Mouse (Mus musculus) heart, postnatal 10 days (tissue): Measurements from ENCODE around the gene Tbx1. TPM values are rescaled to one million over a fixed set of nuclear protein-coding genes. Genes with fewer than 3 reads are reported as not detected.

ENCODE experiments used
- DNase-seq, 2 experiments: peaks; one replicate each; pipeline ENCODE4 v3.0.0; 2021
- intact Hi-C: fragments of 180-260 bp; cut with DNase I; formaldehyde crosslinking; loops from one replicate; pipeline ENCODE4 v1.15.1; 2025
- total RNA-seq, 2 experiments: library from RNA; stranded (reverse); gene quantifications; 2 replicates each; pipeline ENCODE4 v1.2.3; 2021

Tbx1 gene
- 1 to 10 TPM in 1 of 2 experiments, under 1 TPM in 1; 0.57 to 1.1 TPM for total RNA-seq

DNA sequence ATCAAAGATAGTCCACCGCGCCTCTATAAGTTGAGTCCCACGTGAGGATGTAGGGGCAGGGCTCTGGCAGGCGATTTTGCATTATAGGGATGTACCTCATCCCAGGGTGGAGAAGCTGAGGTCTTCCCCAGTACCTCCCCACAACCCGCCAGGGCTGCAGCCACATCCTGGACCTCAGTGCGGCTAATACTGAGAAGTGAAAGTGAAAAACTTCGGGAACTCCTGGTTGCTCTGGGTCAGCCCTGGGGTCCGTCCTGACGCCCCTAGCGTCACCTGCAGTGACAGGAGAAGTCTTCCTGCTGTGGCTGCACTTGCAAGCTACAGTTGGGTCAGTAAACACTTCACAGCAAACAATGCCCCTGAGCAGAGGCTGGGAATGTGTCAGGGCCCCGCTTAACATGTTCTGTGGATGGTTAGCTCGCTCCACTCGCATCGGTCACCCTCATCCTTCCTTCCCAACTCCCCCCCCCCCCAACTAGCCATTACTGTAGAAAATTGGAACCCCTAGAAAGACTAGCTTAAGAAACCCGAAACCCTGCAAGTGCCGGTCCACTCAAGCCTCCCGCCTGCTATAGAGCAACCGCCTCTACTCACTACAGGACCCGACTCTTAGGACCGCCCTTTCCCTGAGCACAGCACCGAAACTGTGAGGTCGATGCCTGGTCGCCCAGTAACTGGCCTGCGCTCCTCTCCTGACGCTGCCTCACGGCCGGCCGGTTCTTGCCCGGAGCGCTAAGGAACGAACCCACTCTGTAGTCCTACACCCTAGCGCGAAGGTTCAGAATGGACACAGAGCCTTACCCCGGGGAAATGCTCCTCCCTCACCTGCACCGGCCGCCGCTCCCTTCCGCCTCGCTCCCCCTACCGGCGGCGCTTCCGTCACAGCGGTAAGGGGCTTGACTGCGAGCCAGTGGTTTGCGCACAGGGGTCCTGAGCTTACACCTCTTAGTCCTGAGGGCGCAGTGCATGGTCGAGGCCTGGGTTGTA is at the start of gene Tbx1:
Tbx1 (minus strand) TSS at position 868 of the 987 bp plus-strand sequence.
- intact Hi-C loops: no loop called here

DNA sequence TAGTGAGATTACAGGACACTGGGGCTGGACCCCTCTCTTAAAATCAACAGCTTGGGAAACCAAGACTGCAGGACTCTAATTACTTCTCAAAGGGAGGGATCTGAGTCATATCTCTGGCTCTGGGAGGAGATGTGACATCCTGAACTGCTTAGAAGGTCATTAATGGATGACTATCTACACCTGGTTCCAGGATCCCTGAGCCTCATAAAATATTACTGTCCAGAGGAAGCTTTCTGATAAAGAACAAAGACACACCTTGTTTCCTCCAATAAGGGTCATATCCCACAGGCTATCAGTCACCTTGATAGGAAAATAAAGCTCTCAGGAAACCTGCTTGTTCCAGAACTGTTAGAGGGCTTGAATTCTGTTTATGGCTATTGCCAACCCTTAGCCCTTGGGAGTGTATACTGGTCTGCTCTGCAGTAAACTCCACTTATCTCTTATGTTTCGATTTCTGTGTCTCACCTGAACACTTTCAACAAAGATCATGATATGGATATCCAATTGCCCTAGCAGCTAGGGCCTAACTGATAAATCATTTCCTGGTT is 49.0 kb upstream of the Tbx1 start:
- intact Hi-C loops: no loop called here
- DNase-seq: no peak

More for the DNA sequence above, at the start of gene Tbx1:
- no peak for DNase-seq

DNA sequence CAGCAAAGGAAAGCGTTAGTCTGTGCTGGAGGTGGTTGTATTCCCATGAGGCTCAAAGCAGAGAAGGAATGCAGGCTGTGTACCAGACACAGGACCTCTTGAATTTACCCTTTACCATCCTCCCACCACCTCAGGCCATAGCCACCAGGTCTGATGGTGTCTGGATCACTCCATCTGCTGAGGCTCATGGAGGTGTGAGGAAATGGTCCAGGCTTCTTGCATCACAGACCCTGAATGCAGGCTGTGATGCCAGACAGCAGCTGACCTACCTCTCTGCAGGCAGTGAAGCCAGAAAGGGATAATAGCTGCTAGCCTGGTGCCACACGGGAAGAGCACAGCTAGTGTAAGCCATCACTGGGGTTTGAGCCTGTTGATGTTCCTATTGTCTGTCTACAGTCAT is 47.9 kb upstream of the Tbx1 start:
- intact Hi-C loops: no loop called here
- DNase-seq: no peak

- no peak for DNase-seq
These were observed 46.3 kb upstream of the Tbx1 start for GRCm38 (mm10) chr16:18636804-18637203.

DNA sequence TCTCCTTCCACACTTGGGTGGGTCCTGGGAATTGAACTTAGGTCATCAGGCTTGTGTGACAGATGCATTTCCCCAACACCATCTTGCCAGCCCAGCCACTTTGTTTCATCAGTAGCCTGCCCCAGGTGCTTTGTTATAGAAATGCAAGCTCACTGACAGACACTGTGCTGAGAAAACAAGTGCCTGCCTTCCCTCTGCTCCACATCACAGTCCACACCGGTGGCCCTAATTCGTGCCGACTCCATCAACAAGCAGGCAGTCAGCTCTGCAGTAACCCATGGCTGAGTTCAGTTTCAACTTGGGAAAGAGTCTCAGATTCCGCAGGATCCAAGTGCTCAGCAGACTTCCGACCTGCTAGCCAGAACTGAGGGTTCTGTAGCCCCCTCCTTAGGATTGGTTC is 45.9 kb upstream of the Tbx1 start:
- DNase-seq: no peak
- intact Hi-C loops: no loop called here

More at GRCm38 (mm10) chr16:18636804-18637203, 46.3 kb upstream of the Tbx1 start:
- intact Hi-C loops: no loop called here

DNA sequence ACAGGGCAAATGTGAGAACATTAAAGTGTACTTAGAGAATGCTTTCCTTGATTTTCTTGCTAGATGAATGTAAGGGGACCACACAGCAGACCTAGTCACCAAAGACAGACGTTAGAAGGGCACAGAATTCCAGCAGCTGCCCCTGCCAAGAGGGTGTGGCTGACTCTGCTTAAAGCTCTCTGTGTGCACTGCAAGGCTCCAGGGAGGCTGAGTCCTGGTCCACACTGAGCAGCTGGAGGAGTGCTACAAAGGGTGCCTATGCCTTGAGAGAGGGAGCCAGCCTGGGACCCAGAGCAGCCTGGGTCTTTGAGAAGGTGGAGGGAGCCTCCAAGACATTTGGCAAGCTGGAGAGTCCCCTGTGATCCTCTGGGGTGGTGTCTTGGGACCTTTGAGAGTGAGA is 42.9 kb upstream of the Tbx1 start:
- DNase-seq: no peak
- intact Hi-C loops: no loop called here

GRCm38 (mm10) chr16:18632816-18633215 is 42.3 kb upstream of the Tbx1 start:
- DNase-seq: no peak
- intact Hi-C loops: no loop called here

GRCm38 (mm10) chr16:18632059-18632458 is 41.6 kb upstream of the Tbx1 start:
- no peak for DNase-seq
- intact Hi-C loops: no loop called here

GRCm38 (mm10) chr16:18631141-18631540 is 40.7 kb upstream of the Tbx1 start:
- no peak for DNase-seq

GRCm38 (mm10) chr16:18630291-18630690 is 39.8 kb upstream of the Tbx1 start:
- no peak for DNase-seq
- intact Hi-C loops: no loop called here

More at GRCm38 (mm10) chr16:18631141-18631540, 40.7 kb upstream of the Tbx1 start:
- intact Hi-C loops: no loop called here

GRCm38 (mm10) chr16:18629390-18630231 is 39.1 kb upstream of the Tbx1 start, which contains the start of gene Sept5:
Gene Sept5 (minus strand): TSS chr16:18629954.
- intact Hi-C loops: loop anchor here (5.0 kb wide), 2 partner anchors 168 to 228 kb away; no protein-coding TSS in a partner anchor
- DNase-seq: peak; percentile 74 to 78

GRCm38 (mm10) chr16:18628948-18629340 is 38.5 kb upstream of the Tbx1 start:
- DNase-seq: no peak
- intact Hi-C loops: loop anchor here (5.0 kb wide), 2 partner anchors 168 to 228 kb away; no protein-coding TSS in a partner anchor

DNA sequence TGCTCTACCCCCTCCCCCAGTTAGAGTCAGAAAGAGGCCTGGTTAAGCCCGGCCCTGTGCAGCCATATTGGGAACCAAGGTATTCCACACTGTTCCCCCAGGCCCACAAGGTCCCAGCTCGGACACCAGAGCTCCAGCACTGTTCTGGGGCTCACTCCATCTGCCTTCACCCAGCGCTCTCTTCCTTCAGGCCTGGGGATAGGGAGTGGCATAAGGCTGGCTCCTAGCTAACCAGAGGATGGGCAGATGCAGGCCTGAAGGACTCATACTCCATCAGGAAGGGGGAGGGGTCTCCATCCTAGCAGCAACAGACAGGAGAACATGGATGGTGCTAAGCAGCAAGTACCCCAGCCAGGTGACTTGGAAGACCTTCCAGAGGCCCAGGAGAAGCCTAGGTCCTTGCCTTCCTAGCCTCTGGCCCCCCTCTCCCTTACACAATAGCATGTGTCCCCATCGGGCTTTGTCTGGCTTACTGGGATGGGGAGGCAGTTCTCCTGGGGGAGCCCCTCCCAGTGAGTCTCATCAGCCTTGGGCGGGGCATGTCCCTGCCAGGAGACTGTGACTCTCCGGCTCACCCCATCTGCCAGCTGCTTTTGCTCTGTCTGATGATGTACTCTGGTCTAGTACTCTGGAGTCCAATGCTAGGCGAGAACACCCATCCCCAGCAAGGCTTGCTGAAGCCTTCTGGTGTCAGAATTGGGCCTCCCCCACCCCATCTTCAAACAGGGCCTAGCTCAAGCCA is 37.9 kb upstream of the Tbx1 start:
- intact Hi-C loops: loop anchor here (5.0 kb wide), 2 partner anchors 169 to 229 kb away; no protein-coding TSS in a partner anchor
- no peak for DNase-seq

DNA sequence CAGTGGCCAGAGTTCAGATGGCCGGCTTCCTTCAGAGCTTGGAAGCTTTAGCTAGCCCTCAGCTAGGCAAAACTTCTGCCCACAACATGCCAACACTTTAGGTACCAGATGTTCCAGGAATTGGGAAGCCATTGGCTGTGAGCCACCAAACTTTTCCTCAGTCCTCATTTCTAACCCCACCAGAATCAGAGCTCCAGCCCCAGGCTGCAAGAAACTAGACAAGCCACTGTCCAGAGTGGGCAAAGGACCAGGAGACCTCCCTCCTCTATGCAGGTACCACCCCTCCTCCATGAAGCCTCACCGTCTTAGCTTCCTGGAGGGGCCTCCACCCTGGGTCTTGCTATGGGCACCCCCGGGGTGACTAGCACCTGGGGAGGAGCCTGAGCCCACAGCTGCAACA is 36.7 kb upstream of the Tbx1 start:
- intact Hi-C loops: loop anchor here (5.0 kb wide), 2 partner anchors 170 to 230 kb away; no protein-coding TSS in a partner anchor
- no peak for DNase-seq

DNA sequence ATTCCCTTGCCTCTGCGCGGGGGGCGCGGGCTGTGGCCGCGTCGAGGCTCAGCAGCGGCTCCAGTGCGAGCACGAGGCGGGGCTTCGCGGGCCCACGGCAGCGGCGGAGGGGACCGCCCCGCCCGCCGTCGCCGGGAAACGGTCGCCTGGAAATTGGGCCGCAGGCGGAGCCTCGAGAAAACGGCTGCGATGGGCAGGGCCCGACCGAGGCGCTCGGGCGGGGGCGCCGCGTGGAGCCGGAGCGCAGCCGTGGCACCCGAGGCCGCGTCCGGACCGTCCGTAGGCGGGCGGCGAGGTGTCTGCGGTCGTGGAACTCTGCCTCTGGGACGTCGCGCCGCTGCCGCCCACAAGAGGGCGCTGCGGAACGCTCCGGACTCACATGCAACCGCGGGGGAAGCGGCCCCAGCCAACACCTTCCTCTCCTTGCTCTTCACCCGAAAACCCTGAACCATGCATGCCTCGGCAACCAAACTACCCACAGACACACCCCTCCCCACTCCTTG is 36.0 kb upstream of the Tbx1 start, which contains the start of gene Gm49601:
Gm49601 (minus strand) TSS at position 52 of the 503 bp plus-strand sequence.
- DNase-seq: peak; percentile 84 to 89
- intact Hi-C loops: loop anchor here (1.0 to 5.0 kb wide), 3 partner anchors 52 to 231 kb away; no protein-coding TSS in a partner anchor

DNA sequence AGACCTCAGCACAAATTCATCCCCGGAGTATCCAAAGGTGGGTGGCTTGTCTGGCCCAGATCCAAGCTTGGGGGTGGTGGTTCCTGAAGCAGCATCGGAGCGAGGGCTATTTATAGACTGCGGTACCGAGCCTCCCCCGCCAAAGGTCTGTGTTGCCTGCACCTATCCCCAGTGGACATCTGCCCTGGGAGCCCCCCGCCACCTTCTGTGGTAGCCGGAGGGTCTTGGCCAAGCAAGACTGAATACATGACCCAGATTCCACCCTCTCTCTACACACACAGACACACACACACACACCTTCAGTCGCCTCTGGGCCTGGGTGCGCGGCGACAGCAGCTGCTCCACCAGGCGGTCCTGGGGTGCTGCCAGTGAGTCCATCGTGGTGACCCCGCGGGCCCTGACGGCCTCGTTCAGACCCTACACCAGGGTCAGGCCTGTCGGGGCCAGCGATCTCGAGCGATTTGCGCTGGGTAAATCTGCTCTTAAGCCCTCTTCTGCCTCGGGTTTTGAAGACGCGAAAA is 35.4 kb upstream of the Tbx1 start:
- intact Hi-C loops: loop anchor here (1.0 to 5.0 kb wide), 3 partner anchors 52 to 231 kb away; no protein-coding TSS in a partner anchor
- no peak for DNase-seq

DNA sequence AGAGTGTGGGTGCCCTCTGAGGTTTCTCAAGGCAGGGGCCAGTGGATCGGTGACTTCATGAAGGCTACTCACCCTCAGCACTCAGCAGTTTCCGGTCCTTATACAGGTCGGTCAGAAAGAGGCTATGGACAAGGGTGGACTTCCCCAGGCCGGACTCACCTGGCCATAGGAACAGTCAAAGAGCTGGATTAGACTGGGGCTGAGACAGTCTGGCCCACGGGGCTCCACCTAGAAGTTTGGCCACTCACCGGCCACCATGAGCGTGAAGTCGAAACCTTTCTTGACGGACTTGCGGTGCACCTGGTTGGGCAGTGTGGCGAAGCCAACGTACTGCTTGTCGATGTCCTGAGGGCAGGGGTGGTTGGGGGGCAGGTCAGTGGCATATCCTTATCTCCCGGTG is 34.6 kb upstream of the Tbx1 start:
- intact Hi-C loops: loop anchor here (5.0 kb wide), 2 partner anchors 172 to 232 kb away; no protein-coding TSS in a partner anchor
- DNase-seq: no peak

- intact Hi-C loops: loop anchor here (5.0 kb wide), 2 partner anchors 173 to 233 kb away; no protein-coding TSS in a partner anchor
- DNase-seq: no peak
These were observed 34.2 kb upstream of the Tbx1 start for GRCm38 (mm10) chr16:18624641-18625040.
